Comparison of ENCODE assay signal across 8 mouse cellular contexts in genomic region chr4:70534078-70534890, GRCm38 (mm10). TPM values are rescaled to one million over a fixed set of nuclear protein-coding genes. Genes with fewer than 3 reads are reported as not detected.
DNase-seq lines count a peak whose midpoint lies in the region; ATAC-seq and TF ChIP-seq lines count a peak whose summit lies in the region.

No protein-coding gene starts in this region.

- H3K27ac ChIP-seq in embryonic facial prominence, embryonic 10.5 days (replicated peaks), result peak overlapping the region; percentile 100
- H3K27ac ChIP-seq in heart, embryonic 12.5 days (ENCODE audit: poor library complexity, severe bottlenecking), result no peak overlapping the region
- H3K27ac ChIP-seq in lung, embryonic 14.5 days (ENCODE audit: low read depth), result peak overlapping the region; percentile 78

- no peaks in the 10 kb centered on the region for H3K36me3 ChIP-seq in embryonic facial prominence, embryonic 10.5 days (replicated peaks)
- no peaks in the 10 kb centered on the region for H3K36me3 ChIP-seq in heart, embryonic 12.5 days
- H3K36me3 ChIP-seq in lung, embryonic 14.5 days (ENCODE audit: insufficient read depth), result no peaks in the 10 kb centered on the region

- DNase-seq in CD8-positive naive resting alpha-beta T cell, adult 2 months (ENCODE audit: low read depth in 2 of 2, low spot score in 2 of 2), result peak; percentile 20 to 28
- DNase-seq in adrenal gland, adult 8-10 months, result peak; percentile 41
- peak; percentile 59 for DNase-seq in embryonic facial prominence, embryonic 10.5 days (ENCODE audit: low spot score)
- peak; percentile 7 to 37 for DNase-seq in kidney, postnatal 36 days
- DNase-seq in lung, embryonic 14.5 days, result peak; percentile 49
- peak; percentile 46 for DNase-seq in retina, embryonic 14.5 days (ENCODE audit: low spot score)
- peak; percentile 65 for DNase-seq in thymus, postnatal 14 days

- peak overlapping the region; percentile 76 for H3K9ac ChIP-seq in heart, embryonic 12.5 days
- H3K9ac ChIP-seq in lung, embryonic 14.5 days, result peak overlapping the region; percentile 92

- no peaks in the 10 kb centered on the region for H3K9me3 ChIP-seq in embryonic facial prominence, embryonic 10.5 days
- H3K9me3 ChIP-seq in heart, embryonic 12.5 days (replicated peaks), result no peaks in the 10 kb centered on the region
- no peaks in the 10 kb centered on the region for H3K9me3 ChIP-seq in lung, embryonic 14.5 days (ENCODE audit: low read depth, low read length)

- no peak for TF ChIP-seq CTCF in lung, embryonic 14.5 days (IDR thresholded peaks at IDR 0.05; ENCODE audit: low read depth)

- peaks cover 53% of the 10 kb centered on the region for H3K4me1 ChIP-seq in embryonic facial prominence, embryonic 10.5 days
- peaks cover 19% of the 10 kb centered on the region for H3K4me1 ChIP-seq in heart, embryonic 12.5 days (replicated peaks)
- H3K4me1 ChIP-seq in lung, embryonic 14.5 days (ENCODE audit: insufficient read depth), result peaks cover 12% of the 10 kb centered on the region

- under 1% methylated on average over 66 of the region's 66 CpGs for WGBS in embryonic facial prominence, embryonic 10.5 days
- WGBS in heart, embryonic 12.5 days, result under 1% methylated on average over 62 of the region's 66 CpGs
- under 1% methylated on average over 62 of the region's 66 CpGs for WGBS in lung, embryonic 14.5 days

- no peaks in the 10 kb centered on the region for H3K27me3 ChIP-seq in embryonic facial prominence, embryonic 10.5 days (replicated peaks; ENCODE audit: low read depth, poor library complexity, severe bottlenecking)
- H3K27me3 ChIP-seq in heart, embryonic 12.5 days (replicated peaks), result no peaks in the 10 kb centered on the region
- no peaks in the 10 kb centered on the region for H3K27me3 ChIP-seq in lung, embryonic 14.5 days (ENCODE audit: insufficient read depth, low read length)

- H3K4me3 ChIP-seq in embryonic facial prominence, embryonic 10.5 days, result peak overlapping the region; percentile 93
- H3K4me3 ChIP-seq in heart, embryonic 12.5 days, result peak overlapping the region; percentile 69
- H3K4me3 ChIP-seq in lung, embryonic 14.5 days (ENCODE audit: low read depth, low read length), result peak overlapping the region; percentile 78

- peak; percentile 43; the same call in 1 of the 2 replicates for ATAC-seq in heart, embryonic 12.5 days (ENCODE audit: insufficient number of reproducible peaks, low FRiP score)
- peak; percentile 53 for ATAC-seq in lung, embryonic 14.5 days (ENCODE audit: insufficient read depth)

- H3K4me2 ChIP-seq in heart, embryonic 12.5 days, result peak overlapping the region; percentile 92
- H3K4me2 ChIP-seq in lung, embryonic 14.5 days, result peak overlapping the region; percentile 68

RNA-seq across cellular contexts. Expression of gene Megf9, which starts 0.5 kb away (rescaled TPM):
- 10 to 100 TPM; 26.1 to 31.7 (median 28.8) TPM for total RNA-seq in adrenal gland, adult 8-10 months (2022)
- 12.6 and 12.7 TPM in 2 replicates for polyA plus RNA-seq in embryonic facial prominence, embryonic 10.5 days (2016; fragmentation: Nextera tagmentation; extraction: Ambion mirVana)
- polyA plus RNA-seq in heart, embryonic 12.5 days (2016; fragmentation: Nextera tagmentation; extraction: Ambion mirVana), result 7.8 and 8.2 TPM in 2 replicates
- polyA plus RNA-seq in lung, embryonic 14.5 days (2014; fragmentation: Nextera tagmentation; extraction: Ambion mirVana), result 12.0 and 12.8 TPM in 2 replicates
